Mouse (Mus musculus): ENCODE data around the gene Rp9.

DNA sequence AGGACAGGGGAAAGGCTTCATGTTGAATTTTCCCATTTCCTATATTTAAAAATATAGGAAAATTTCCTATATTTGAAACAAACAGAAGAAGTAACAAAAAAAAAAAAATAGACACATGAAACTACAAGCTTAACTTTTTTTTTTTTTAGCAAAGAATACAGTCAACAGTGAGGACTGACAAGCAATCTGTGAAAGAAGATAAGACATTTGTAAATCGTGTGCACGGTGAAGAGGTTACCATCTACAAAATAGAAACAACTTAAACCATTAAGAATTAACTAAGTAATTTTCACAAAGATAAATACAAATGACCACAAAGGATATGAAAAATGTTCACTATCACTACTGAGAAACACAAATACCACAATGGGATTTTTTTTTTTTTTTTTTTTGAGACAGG, 103.3 kb downstream of the Rp9 start:
- TF ChIP-seq MAX (IDR thresholded peaks at IDR 0.05; ENCODE audit: low read depth) (no peak), POLR2AphosphoS2 (IDR thresholded peaks at IDR 0.05; ENCODE audit: insufficient read length, low read depth) (no peak), TCF12 (IDR thresholded peaks at IDR 0.05; ENCODE audit: insufficient read depth, poor library complexity, severe bottlenecking) (no peak), USF1 (IDR thresholded peaks at IDR 0.05; ENCODE audit: low read depth) (no peak), REST (IDR thresholded peaks at IDR 0.05; ENCODE audit: insufficient read depth, insufficient read length) (no peak)
